Mouse (Mus musculus) urinary bladder, postnatal 10 days (tissue): ENCODE measurements at regions not wholly inside any gene's neighbourhood (a gene's known extent, or its start where the extent isn't known, plus 50 kb on each side); places are given as distances from the start of the nearest gene placed in this dataset.

Experiments
- DNase-seq: peaks from one replicate; pipeline ENCODE4 v3.0.0; 2022; ENCODE audit warnings: low spot score

DNA sequence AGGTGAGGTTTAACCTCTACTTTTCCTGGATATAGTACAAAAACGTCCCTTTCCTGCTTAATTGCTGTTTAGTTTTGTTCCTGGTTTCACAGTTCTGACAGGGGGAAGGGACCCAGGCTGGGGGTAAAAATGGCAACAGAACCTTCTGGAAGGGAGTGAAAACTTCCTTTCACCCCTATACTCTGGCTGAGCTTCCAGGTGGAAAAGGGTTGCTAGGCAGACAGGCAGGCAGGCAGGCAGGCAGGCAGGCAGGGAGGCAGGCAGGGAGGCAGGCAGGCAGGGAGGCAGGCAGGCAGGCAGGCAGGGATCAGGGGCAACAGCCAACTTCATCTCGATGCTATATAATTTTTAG lies 94.9 kb upstream of the Bmper start:
- no peak for DNase-seq

DNA sequence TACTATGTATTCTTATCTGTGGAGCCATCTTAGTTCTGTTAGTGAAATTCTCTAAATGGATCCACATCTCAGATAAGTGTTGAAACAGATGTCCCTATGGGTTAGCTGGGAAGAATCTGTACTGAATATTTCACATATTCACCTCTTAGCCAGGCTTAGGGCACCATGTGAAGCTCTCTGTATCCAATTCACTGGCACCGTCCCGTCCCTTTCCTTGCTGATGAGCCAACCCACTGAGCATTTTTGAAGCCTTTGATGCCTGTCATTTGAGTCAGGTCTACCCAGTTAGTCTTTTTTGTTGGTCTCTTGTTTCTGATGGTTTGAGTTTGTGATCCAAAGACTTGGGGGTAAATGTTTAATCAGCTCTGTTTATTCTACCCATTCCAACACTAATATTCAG lies 88.9 kb upstream of the Bmper start:
- no peak for DNase-seq

DNA sequence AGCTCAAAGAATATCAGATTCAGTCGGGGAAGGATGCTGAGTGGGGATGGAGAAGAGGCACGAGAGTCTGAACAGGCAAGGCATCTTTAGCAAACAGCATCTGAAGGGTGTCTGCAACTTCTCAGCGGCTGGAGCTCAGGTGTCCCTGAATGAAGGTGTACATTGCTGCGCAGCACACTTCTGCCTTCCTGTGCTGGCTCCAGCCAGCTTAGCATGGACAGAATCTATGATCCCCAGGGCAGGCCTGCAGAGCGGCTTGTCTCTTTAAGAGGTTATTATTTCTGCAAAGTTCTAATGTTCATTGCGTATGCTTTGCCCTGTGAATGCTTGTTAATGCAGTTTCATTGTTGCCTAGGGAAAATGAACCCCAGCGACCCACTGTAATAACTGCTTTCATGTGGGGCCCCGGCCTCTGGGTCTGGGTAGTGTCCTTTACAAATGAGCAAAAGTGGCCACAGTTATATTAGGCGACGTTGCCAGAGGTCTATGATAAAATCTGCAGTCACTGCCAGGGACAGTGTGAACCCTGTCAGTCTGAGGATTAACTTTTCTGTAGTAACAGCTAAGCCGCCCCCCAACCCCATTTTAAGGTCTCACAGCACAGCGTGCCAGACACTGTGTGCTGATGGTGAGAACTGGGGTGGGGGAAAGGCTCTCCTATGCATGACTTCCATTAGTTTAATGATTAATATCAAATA lies 88.3 kb upstream of the Bmper start:
- no peak for DNase-seq

DNA sequence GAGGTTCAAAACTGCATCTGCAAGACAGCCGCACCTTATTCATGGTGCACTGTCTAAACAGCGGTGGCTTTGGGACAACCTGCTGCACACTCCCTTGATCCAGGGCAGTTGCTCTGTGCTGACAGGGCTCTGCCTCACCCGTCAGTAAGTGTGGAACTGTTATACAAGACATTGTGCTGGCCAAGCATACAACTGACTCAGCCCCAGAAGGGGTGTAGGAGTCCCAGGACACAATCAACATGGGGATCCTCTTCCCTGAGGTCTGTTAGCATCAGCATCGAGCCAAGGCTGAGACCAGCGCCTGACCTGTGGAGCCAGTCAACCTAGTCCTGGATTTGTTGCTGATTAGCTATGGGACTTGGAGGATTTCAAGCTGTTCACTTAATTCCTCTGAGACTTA lies 86.4 kb upstream of the Bmper start:
- no peak for DNase-seq

DNA sequence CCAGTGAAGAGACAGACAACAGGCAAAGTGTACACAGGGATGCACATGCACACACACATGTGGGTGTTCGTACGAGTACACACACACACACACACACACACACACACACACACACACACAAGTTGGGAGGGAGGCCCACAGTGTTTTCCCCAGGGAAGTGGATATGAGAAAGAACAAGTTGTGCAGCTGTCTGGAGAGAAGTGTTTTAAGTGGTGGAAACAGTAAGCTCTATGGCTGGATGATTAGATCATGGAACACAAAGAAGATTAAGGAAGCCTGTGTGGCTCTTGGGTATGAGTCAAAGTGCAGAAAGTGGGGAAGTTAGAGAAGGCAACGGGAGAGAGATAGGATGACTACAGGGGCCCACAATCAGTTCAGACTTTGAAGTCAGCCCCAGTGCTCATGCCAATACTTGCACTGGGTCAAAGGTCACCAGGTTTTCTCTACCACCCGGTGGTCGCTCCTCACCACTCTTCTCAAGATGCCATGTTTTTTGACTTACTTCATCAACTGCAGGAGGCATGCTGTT lies 85.1 kb upstream of the Bmper start:
- DNase-seq: no peak

DNA sequence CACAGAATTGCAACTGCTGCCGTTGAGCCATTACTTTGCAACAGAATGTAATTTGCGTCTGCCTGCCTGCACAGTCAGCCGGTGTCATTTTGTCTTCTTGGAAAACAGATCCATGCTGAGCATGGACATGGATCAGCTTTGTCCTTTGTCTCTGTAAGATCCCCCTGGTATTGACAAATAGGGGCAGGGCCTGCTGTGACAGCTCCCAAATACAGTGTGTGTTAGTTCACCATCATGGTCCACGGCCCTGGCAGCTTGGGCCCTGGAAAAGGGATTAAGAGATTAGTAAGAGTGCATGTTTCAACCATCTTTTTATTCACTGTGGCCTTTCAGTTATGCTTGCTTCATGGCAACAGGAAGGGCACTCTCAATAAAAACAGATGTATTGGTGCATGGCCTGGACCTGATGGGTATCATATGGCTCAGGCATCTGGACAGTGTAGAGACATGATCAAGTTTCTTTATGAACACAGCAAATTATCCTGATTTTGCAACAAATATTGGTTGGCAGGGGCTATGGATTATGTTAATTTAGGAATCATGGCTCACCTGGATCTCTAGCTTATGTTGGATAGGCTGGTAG lies 83.2 kb upstream of the Bmper start:
- DNase-seq: no peak

DNA sequence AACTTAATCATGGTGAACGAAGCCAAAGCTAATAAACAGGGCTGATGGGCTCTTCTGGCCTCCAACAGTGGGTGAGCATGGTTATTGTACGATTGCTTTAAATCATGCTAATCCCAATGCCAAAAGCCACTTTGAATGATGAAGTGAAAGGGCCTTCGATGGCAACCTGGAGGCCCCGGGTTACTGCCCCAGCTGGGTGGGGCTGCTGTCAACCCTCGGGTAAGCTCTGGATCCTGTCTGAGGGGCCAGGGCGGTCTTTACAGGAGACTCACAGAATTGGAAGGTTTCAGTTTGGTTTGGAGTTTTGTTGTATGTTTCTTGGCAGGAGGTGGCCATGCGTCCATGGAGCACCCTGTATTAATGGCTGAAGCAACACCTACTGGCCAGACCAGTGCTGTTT lies 78.6 kb upstream of the Bmper start:
- no peak for DNase-seq

DNA sequence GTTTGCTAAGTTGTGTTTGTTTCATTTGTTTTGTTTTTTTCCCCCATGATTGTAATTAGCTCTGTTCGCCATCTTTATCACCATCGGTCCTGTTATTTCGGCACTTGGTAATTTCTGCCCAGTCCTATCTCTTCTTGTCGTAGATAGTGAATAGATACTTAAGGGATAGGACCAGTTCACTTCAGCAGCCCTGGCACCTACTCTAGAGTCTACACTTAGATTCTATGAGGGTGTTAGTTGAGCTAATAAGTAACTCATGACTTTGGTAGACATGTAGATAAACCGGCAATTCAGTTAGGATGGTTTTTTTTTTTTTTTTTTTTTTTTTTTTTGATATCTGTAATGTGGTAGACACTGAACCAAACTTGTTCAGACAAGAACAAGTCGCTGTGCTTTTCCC lies 72.5 kb upstream of the Bmper start:
- DNase-seq: no peak

DNA sequence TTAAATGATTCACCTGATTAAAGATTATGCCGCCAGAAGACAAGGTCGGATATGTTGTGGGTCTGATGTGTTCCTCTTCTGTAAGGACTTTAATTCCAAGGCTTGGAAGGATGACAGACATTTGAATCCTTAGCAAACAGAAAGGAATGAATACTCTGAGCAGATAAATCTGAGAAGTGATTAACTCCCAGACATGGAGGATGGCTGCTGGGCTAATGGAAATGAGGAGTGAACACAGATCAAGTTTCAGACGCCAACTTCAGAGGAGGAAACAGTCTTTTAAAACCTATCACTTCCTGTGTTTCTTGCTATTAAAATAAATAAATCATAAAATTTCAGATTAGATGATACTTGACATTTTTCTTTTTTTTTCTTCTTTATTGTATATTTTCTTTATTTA lies 72.0 kb upstream of the Bmper start:
- DNase-seq: no peak

DNA sequence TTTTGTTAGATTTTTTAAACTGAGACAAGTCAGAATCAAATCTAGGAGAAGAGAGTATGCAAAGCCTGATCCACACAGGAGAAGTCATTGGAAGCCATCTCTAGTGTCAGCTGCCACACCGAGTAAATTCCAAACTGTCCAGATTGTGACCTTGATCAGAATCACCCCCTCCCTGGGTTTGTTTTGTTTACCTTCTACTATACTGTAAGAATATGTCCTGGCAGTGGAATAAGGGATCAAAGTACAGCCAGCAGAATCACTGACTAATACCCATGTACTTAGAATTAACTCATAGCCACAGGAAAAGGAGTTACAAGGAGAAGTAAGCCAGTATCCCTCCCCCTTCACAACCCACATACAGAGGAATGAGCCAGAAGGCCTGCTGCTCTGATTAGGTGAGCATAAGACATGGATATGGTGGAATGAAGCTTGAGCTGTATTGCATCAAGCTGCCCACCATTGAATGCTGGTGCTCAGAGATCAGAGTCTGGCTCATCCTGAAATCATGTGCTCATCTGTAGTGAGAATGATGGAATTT lies 70.9 kb upstream of the Bmper start:
- no peak for DNase-seq

DNA sequence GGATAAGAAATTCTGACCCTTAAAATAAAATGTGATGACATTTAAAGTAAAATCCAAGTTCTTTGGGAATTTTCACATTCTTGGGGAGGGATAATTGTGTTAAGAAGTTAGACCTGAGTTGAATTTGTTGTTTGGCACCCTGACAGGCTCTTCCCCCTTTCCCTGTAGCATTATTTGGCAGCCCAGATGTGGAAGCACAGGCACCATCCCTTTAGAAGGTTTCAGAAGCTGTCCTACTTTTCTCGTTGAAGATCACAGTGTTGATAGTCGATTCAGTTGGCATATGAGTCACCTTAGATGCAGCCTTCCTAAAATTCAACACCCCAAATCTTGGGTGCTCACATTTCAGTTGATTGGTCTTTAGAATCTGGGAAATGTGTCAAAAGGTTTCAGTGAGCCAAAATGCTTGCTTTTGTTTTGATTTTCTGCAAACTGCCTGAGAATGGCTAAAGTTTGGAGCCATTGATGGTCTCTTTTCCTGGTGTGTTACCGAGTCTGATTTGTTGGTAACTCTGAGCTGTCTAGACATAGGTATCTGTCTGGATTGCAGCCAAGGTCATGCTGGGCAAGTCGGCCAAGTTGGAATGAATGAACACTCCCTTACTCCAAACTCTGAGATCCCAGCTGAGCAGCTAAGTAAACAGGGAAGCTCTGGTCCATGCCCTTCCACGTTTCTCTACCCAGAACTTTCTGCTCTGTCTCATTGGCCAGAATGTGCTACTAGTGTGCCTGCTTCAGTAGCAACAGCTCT lies 65.9 kb upstream of the Bmper start:
- no peak for DNase-seq

DNA sequence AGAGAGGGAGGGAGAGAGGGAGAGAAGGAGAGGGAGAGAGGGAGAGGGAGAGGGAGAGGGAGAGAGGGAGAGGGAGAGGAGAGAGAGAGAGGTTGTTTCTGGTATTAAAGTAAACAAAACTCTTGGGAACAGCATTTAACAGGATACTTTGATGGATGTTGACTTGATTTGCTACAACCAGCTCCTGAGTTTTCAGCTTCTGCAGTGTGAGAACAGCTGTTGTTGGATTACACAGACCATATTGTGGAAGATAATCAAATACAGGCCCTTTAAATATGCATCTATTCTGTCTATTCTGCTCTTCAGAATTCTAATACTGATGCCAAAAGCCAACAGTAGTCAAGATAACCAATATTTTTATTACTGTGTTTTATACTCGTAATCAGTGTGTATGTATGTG lies 64.4 kb upstream of the Bmper start:
- DNase-seq: no peak

DNA sequence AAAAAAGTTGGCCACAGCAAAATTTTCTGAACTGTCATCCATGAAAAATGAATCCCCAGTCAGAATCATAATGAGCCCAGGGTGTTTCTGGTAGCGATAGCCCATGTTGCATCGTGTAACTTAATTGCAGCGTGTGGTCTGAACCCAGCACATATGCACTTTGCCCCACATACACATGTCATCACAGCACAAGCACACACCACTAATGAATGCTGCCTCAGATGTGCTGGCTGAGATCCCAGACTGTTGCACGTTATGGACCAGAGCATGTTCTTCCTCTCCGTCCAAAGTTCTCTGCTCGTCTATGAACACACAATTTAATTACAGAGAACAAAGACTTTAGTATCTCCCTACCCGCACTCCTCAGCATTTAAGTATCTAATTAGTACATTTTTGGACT lies 61.5 kb upstream of the Bmper start:
- no peak for DNase-seq

DNA sequence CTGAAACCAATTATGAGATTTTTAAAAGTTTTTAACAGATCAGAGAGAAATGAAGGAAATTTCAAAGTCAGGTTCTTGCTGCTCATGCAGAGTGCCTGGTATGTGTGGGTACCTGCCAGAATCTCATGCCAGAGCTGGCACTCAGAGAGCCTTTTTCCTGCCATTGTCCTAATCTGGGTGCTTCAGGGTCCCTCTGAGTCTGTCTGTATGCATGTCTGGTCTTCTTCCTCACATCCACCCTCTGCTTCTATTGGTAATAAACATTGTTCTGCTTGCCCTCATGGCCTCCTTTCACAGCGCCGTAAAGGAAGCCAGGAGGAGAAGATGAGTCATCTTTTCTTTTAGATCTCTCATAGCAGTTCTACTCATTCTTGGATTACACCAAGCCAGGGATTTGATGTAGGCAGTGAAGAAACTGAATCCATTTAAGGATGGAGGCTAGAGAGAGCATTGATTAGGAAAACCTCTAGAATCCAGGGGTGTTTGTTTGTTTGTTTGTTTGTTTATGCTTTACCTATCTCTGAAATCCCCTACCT lies 55.8 kb upstream of the Bmper start:
- DNase-seq: no peak

DNA sequence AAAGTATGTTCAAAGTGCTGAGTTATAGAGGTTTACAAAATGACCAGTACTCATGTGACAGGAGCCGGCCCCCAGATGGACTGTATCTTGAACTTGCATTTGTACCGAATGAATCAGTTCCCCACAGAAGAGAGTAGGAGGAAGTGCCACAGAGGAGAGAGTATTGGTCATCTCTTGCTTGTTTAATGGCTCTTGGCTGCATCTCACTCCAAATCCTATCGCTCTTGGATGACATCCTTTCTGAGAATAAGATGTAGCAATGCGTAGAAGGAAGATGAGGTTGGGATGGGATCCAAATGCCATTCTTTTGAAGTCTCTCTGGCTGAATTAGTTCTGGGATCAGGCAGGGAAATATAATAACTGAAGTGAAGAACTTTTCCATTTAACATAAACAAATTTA lies 55.2 kb upstream of the Bmper start:
- no peak for DNase-seq

DNA sequence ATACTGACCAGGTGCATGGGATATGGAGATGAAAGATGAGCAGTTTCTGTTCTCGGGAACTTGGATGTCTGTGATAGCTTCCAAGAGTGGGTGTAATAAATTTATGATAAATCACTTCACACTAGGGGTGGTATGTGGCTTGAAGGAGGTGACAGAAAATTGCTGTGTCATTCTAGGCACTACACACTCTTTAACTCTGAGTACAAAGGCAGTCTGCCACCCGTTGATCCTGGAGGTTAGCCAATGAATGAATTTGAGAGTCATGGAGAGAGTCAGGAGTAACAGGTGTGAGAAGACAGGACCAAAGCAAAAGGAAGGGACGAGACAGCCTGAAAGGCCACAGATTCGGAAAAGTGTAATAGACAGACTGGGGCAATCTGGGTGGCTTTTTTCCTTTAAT lies 54.7 kb upstream of the Bmper start:
- no peak for DNase-seq

DNA sequence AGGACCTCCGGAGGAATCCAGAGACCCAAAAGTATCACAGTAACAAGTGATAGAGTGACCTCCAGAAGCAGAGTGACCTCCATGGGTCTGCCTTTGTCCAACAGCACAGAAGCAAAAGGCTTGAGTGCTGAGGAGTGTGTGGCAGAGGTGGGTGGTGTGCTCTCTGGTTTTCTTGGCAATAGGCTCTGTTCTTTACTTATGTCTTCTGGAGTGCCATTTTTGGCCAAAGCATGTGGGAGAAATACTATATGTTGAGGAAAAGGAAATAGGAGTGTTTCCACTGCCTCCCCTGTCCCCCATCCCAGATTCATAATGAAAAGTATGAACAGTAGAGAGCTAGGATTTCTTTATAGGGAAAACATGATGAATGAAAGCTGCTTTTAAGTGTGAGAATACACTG lies 51.5 kb upstream of the Bmper start:
- no peak for DNase-seq
